Mouse (Mus musculus) telencephalon, adult 2 months (tissue): Measurements from ENCODE around the gene Mid1.
"Not testable (repeated sequence)": the region's sequence is repeated elsewhere in the genome, so short reads cannot be mapped to it uniquely, and the experiment has no call there.

Source experiments
- DNase-seq: peaks from one replicate; pipeline ENCODE4 v3.0.0-alpha.2; 2011; ENCODE audit warnings: low read depth, low spot score

The Mid1 gene

GRCm38 (mm10) chrX:169882220-169882609 lies 197.2 kb downstream of the Mid1 start:
- DNase-seq, result no peak

GRCm38 (mm10) chrX:169883536-169884272 lies 198.7 kb downstream of the Mid1 start:
- no peak for DNase-seq

- DNase-seq, result no peak
Observed at GRCm38 (mm10) chrX:169890541-169890940, 205.5 kb downstream of the Mid1 start.

- no peak for DNase-seq
Observed at GRCm38 (mm10) chrX:169892100-169892499, 207.1 kb downstream of the Mid1 start.

GRCm38 (mm10) chrX:169892631-169893030 lies 207.6 kb downstream of the Mid1 start:
- DNase-seq, result no peak

GRCm38 (mm10) chrX:169899227-169899950 lies 214.4 kb downstream of the Mid1 start:
- DNase-seq, result no peak

- no peak for DNase-seq
Observed at GRCm38 (mm10) chrX:169902860-169903259, 217.9 kb downstream of the Mid1 start.

GRCm38 (mm10) chrX:169903656-169904055 lies 218.7 kb downstream of the Mid1 start:
- no peak for DNase-seq

- no peak for DNase-seq
Observed at GRCm38 (mm10) chrX:169906054-169906508, 221.1 kb downstream of the Mid1 start.

- DNase-seq, result no peak
Observed at GRCm38 (mm10) chrX:169909898-169910297, 224.9 kb downstream of the Mid1 start.

GRCm38 (mm10) chrX:169915738-169916137 lies 230.7 kb downstream of the Mid1 start:
- DNase-seq, result no peak

- DNase-seq, result no peak
Observed at GRCm38 (mm10) chrX:169922541-169922940, 237.5 kb downstream of the Mid1 start.

GRCm38 (mm10) chrX:169923417-169923816 lies 238.4 kb downstream of the Mid1 start:
- no peak for DNase-seq

GRCm38 (mm10) chrX:169925600-169925999 lies 240.6 kb downstream of the Mid1 start:
- DNase-seq, result no peak

GRCm38 (mm10) chrX:169927110-169927817 lies 242.3 kb downstream of the Mid1 start:
- DNase-seq, result no peak

GRCm38 (mm10) chrX:169930868-169931267 lies 245.9 kb downstream of the Mid1 start:
- DNase-seq, result no peak

GRCm38 (mm10) chrX:169933228-169933627 lies 248.2 kb downstream of the Mid1 start:
- no peak for DNase-seq

GRCm38 (mm10) chrX:169937119-169937719 lies 252.2 kb downstream of the Mid1 start:
- no peak for DNase-seq

- no peak for DNase-seq
Observed at GRCm38 (mm10) chrX:169940531-169940930, 255.5 kb downstream of the Mid1 start.

- DNase-seq, result no peak
Observed at GRCm38 (mm10) chrX:169950596-169950995, 265.6 kb downstream of the Mid1 start.

GRCm38 (mm10) chrX:169969337-169969736 lies 284.3 kb downstream of the Mid1 start:
- no peak for DNase-seq

- DNase-seq, result not testable (repeated sequence)
Observed at GRCm38 (mm10) chrX:169969765-169970164, 284.8 kb downstream of the Mid1 start.
